Mouse (Mus musculus) erythroblast, embryonic 14.5 days (primary cell): ENCODE data around the gene Igf1.

Source experiments
- GATA1 ChIP-seq: IDR thresholded peaks from 2 replicates; pipeline ENCODE4 v1.6.1; 2012; ENCODE audit warnings: low read length, inconsistent platforms, mixed read lengths
- TAL1 ChIP-seq: IDR thresholded peaks from 3 replicates; pipeline ENCODE4 v1.6.1; 2012; ENCODE audit warnings: low read length, inconsistent platforms, mixed read lengths

DNA sequence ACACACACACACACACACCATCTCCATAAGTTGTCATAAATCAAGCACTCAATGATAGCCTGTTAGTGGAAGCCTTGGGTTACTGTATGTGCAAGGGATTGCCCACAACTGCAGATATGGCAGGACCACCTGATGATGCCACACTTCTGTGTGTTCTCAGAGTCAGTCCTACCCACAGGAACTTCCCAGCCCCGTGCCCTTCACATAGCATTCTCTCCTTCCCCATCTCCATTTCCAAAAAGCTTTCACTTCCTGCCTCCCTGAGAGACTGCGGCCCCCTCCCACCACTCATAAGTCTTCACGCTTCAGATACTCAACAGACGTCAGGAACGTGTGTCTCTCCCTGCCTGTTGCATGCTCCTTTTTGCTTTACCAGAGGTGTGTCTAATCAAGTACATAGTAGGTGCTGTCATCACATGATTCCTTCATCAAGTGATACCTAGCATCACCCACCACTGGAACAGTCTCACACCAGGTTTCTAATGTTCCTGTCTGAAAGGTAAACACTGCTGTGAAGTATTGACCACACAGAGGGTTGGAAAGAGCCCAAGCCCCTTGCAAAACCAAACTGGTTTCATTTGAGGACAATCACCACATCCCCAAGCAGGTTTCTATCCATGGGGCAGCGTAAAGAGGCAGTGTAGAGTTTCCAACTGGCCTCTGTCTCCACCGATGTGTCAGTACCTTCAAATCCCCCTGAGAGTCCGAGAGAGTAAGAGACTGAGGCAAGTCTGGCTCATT is 680 bp upstream of the Igf1 start:
- no peak for TF ChIP-seq GATA1
- TF ChIP-seq TAL1: no peak
